Mouse (Mus musculus) brown adipose tissue, adult 24 weeks (tissue): ENCODE data around the gene Exoc3l. TPM values are rescaled to one million over a fixed set of nuclear protein-coding genes. Genes with fewer than 3 reads are reported as not detected.

Experiments
- H3K27ac ChIP-seq: fragments of 200-500 bp; replicated peaks from 2 replicates; pipeline ENCODE4 v1.5.1; 2012; ENCODE audit warnings: low read depth, mild to moderate bottlenecking, low read length
- H3K4me1 ChIP-seq: fragments of 200-500 bp; 2 replicates; pipeline ENCODE4 v1.6.1; 2012; ENCODE audit warnings: low read length, mixed read lengths; ENCODE audit not compliant: control insufficient read depth, insufficient read depth, insufficient read length
- H3K4me3 ChIP-seq: fragments of 200-500 bp; 2 replicates; pipeline ENCODE4 v1.5.1; 2012; ENCODE audit warnings: low read depth, mild to moderate bottlenecking, low read length, moderate library complexity; ENCODE audit not compliant: insufficient read depth
- polyA plus RNA-seq: library from polyadenylated mRNA; stranded (reverse); fragments of >200 nt; gene quantifications from 2 replicates; pipeline ENCODE4 v1.2.4, GENCODE M21; 2012; ENCODE audit not compliant: missing spikeins, insufficient read depth, insufficient read length

Exoc3l gene
- 0.83 and 3.3 TPM in 2 replicates for polyA plus RNA-seq

DNA sequence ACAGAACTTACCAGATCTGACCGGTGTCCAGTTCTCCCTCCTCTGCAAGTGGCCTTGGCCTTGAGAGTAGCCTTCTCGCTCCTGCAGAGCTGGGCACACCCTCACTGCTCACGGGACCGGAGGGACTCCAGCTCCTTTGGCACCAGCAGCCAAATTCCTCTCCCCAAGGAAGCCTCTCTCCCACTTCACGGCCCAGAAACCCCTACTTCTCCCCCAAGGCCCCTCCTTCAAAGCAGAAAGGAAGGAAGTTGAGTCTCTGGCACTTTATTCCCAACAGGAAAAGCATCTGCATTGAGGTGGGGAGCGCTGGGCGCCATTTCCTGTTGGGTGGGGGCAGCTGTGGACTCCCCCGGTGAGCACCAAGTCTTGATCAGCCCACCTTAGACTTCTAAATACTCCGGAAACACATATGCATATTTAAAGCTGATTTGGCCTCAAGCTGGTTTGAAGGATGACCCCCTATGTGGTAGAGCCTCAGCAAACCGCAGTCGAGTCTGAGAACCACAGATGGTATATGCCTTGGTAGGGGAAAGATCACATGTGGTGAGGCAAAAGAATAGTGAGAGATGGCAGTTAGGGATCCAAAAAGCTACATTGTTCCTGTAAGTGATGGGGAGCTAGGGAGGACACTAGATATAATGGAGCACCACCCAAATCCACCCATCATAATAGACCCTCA lies at the start of gene Exoc3l:
Gene Exoc3l (minus strand): TSS at position 207 of the 679 bp plus-strand sequence.
- Histone ChIP-seq H3K4me3 (peak within 1 kb of the TSS; percentile 55), H3K27ac (peak within 1 kb of the TSS; percentile 80), H3K4me1 (0 out of 2 replicates have a peak, but pooled peaks cover 3% of the 10 kb centered on the region)

- Histone ChIP-seq H3K27ac (peak overlapping the region; percentile 79), H3K4me1 (peaks cover 29% of the 10 kb centered on the region), H3K4me3 (peak overlapping the region; percentile 81)
Observed at GRCm38 (mm10) chr8:105345061-105345975, 49.4 kb upstream of the Exoc3l start.

- peaks cover 38% of the 10 kb centered on the region for H3K4me1 ChIP-seq
Observed at GRCm38 (mm10) chr8:105343791-105344574, 48.1 kb upstream of the Exoc3l start.

GRCm38 (mm10) chr8:105342768-105343167 lies 46.9 kb upstream of the Exoc3l start:
- no peak overlapping the region for H3K27ac ChIP-seq
- H3K4me1 ChIP-seq: peaks cover 38% of the 10 kb centered on the region
- no peak overlapping the region for H3K4me3 ChIP-seq

More at GRCm38 (mm10) chr8:105343791-105344574, 48.1 kb upstream of the Exoc3l start:
- Histone ChIP-seq H3K4me3 (peak overlapping the region; percentile 25), H3K27ac (peak overlapping the region; percentile 79)

DNA sequence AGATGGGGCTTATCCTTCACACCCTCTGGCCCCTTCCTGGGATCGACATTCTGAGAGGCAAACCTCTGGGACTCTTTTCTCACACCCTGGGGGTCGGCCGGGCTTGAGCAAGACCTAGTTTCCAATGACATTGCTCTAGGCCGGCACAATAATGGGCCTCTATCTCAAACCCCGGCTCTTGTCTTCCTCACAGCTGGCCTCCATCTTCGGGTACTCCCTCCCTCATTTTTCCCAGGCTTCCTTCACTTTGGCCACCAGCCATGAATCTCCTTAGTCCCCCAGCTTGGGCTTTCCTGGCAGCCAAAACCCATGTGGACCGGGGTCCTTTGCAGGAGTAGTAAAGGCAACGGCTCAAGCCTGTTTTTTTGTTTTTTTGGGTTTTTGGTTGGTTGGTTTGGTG lies 45.5 kb upstream of the Exoc3l start:
- Histone ChIP-seq H3K4me1 (peaks cover 38% of the 10 kb centered on the region), H3K27ac (0 out of 2 replicates have a peak overlapping the region, but pooled peaks have one; percentile 27), H3K4me3 (no peak overlapping the region)

DNA sequence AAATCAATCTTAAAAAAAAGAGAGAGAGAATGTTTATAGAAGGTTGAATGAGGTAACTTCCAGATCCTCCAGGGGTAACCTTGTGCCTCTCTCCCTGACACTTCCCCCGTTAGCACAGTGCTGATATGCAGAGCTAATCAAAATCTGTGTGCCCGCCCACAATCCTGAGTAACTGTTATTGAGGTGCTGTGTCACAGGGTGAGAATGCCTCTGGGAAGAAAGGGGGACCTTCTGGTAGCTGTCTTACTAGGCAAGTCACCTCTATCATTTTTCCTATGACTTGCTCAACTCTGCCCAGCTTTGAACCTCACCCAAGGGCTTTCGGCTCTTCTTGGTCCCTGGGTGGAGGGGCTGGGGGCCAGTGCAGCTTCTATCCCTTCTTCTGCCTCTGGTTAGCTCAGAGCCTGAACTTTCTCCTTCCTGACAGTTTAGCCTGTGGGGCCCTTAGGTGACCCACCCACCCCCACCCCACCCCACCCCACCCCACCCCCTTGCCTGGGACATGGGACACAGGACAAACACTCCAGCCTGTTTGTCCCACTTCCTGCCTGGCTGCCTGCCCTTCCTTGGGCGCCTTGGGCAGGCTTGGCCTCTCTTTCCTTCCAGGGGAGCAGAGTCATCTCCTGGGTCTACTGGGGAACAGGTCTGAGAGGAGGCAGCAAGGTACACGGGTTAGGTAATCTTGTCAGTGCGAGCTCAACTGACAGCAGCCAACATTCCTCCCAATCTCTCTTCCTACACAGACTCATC lies 44.2 kb upstream of the Exoc3l start:
- Histone ChIP-seq H3K4me1 (peaks cover 32% of the 10 kb centered on the region), H3K4me3 (no peak overlapping the region), H3K27ac (peak overlapping the region; percentile 82)

DNA sequence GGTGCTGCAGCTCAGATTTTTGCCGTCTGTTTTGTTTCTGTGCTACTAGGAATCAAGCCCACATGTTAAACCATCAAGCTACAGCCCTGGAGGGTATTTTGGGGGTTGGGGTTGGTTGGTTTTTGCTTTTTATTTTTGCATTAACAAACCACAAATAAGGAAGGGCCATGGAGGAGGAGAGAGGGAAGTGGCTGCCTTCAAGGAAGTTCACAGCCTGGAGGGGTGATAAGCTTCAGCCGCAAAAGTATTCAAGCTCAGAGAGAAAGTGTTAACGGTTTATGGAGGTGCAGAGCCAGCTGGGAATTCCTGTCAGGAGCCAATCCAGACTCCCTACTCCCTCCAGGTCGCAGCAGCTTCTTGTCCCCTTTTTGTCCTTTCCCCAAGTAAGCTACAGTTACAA lies 43.1 kb upstream of the Exoc3l start:
- H3K4me3 ChIP-seq: no peak overlapping the region
- no peak overlapping the region for H3K27ac ChIP-seq
- peaks cover 22% of the 10 kb centered on the region for H3K4me1 ChIP-seq

DNA sequence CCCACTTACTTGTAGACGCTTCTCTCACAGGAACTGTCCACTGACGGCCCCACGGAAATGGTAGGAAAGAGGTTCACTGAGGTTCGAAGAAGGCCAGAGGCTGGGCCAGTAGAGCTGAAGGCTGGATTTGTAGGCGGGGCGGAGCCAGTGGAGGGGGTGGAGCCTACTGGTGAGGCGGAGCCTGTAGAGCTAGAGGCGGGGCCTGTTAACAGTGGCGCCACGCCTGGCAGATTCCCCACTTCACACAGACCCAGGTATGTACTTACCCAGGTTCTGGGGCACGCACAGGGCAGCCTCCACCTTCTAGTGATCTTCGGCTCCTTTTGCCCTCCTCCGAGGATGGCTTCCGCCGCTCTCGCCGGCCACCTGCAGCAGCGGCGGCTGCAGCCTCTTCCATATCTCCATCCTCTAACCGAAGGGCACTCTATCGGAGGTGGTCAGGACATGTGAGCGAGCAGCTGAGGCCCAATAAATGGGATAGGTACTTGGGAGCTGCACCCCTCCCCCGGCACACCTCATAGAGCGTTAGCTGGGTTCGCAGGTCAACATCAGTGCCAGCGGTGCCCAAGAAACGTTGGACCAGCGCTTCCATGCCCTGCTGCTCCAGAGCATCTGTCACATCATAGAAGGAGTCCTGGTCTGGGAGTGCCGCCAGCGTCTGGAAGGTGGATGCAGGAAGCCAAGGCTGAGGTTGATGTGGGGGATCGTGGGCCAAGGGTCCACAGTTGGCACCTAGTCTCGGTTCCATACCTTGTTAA lies 40.7 kb upstream of the Exoc3l start:
- H3K4me1 ChIP-seq: peaks cover 21% of the 10 kb centered on the region
- H3K4me3 ChIP-seq: no peak overlapping the region
- no peak overlapping the region for H3K27ac ChIP-seq

DNA sequence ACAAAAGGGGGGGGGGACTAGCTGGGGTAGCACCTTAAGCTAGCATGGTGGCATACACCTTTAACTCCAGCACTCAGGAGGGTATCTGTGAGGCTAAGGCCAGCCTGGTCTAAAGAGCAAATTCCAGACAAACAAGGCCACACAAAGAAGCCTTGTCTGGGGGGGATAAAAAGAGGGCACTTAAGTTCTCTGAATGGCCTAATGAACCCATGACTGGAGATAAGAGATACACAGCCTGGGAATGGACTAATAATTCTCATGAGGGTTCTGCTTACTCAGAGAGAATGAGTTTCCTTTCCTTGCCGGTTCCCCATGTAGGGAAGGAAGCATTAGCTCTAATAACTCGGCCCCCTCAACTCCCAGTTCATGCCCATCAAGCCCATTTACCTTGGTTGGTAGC lies 36.6 kb upstream of the Exoc3l start:
- 0 out of 2 replicates have a peak, but pooled peaks cover under 1% of the 10 kb centered on the region for H3K4me1 ChIP-seq
- H3K4me3 ChIP-seq: no peak overlapping the region
- no peak overlapping the region for H3K27ac ChIP-seq

GRCm38 (mm10) chr8:105331931-105332330 lies 36.0 kb upstream of the Exoc3l start:
- Histone ChIP-seq H3K4me1 (0 out of 2 replicates have a peak, but pooled peaks cover 3% of the 10 kb centered on the region), H3K27ac (no peak overlapping the region), H3K4me3 (no peak overlapping the region)

DNA sequence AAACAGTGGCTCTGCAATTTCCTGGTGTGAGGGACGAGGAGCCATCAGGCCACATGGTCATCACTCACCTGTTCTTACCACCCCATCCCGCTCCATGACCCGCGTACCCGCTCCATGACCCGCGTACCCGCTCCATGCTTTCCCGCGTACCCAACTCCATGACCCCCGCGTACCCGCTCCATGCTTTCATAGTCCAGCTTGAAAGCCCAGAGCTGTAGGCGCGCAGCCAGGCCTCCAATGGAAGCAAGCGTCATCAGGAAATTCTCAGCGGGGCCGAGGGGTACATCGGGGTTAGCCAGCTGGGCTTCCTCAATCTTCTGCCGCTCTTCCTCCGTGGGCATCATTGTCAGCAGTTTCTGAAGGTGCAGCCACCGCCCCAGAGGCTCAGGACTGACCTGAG lies 35.6 kb upstream of the Exoc3l start:
- H3K4me1 ChIP-seq: 0 out of 2 replicates have a peak, but pooled peaks cover 3% of the 10 kb centered on the region
- H3K27ac ChIP-seq: no peak overlapping the region

GRCm38 (mm10) chr8:105330325-105330724 lies 34.4 kb upstream of the Exoc3l start:
- H3K4me1 ChIP-seq: peaks cover 6% of the 10 kb centered on the region; the same call in 1 of the 2 replicates
- H3K4me3 ChIP-seq: no peak overlapping the region
- H3K27ac ChIP-seq: no peak overlapping the region

More for the DNA sequence above, 35.6 kb upstream of the Exoc3l start:
- no peak overlapping the region for H3K4me3 ChIP-seq

GRCm38 (mm10) chr8:105326968-105327367 lies 31.1 kb upstream of the Exoc3l start:
- H3K4me3 ChIP-seq: peak overlapping the region; percentile 76
- H3K4me1 ChIP-seq: peaks cover 7% of the 10 kb centered on the region; the same call in 1 of the 2 replicates
- no peak overlapping the region for H3K27ac ChIP-seq
